Mouse (Mus musculus) megakaryocyte, embryonic 14.5 days (primary cell): ENCODE results near the gene Mex3a.

Experiments
- FLI1 ChIP-seq: IDR thresholded peaks from 2 replicates; pipeline ENCODE4 v1.6.1; 2012; ENCODE audit warnings: low read length, inconsistent platforms, mixed read lengths
- GATA1 ChIP-seq: IDR thresholded peaks from 3 replicates; pipeline ENCODE4 v1.6.1; 2012; ENCODE audit warnings: mixed read lengths, low read length, inconsistent platforms, borderline replicate concordance

GRCm38 (mm10) chr3:88500087-88500486 is 32.1 kb upstream of the Mex3a start:
- TF ChIP-seq GATA1, result no peak
- TF ChIP-seq FLI1, result no peak
